Mouse (Mus musculus) forebrain, embryonic 12.5 days (tissue): ENCODE data around the gene Cacnb2. TPM values are rescaled to one million over a fixed set of nuclear protein-coding genes. Genes with fewer than 3 reads are reported as not detected.
A peak's percentile ranks its signal among the peaks of the same experiment; 100 is the strongest.

Experiments used
- ATAC-seq: fragments of 200-750 bp; cut with Nextera tagmentation; 2 replicates; pipeline ENCODE4 v1.8.0; 2017; ENCODE audit warnings: moderate TSS enrichment; ENCODE audit not compliant: low FRiP score
- H3K27ac ChIP-seq: fragments of 300-500 bp; sonication (generic); 2 replicates; pipeline ENCODE4 v1.5.1; 2016; ENCODE audit warnings: mild to moderate bottlenecking
- H3K27me3 ChIP-seq: fragments of 300-500 bp; sonication (generic); 2 replicates; pipeline ENCODE4 v1.6.1; 2016; ENCODE audit warnings: mild to moderate bottlenecking
- H3K36me3 ChIP-seq: fragments of 300-500 bp; sonication (generic); replicated peaks from 2 replicates; pipeline ENCODE4 v1.6.1; 2016; ENCODE audit warnings: mild to moderate bottlenecking
- H3K4me1 ChIP-seq: fragments of 300-500 bp; sonication (generic); 2 replicates; pipeline ENCODE4 v1.6.1; 2016
- H3K4me2 ChIP-seq: fragments of 300-500 bp; sonication (generic); 2 replicates; pipeline ENCODE4 v1.6.1; 2016; ENCODE audit warnings: mild to moderate bottlenecking, moderate library complexity
- H3K4me3 ChIP-seq: fragments of 300-500 bp; sonication (generic); replicated peaks from 2 replicates; pipeline ENCODE4 v1.5.1; 2016; ENCODE audit warnings: mild to moderate bottlenecking
- H3K9ac ChIP-seq: fragments of 300-500 bp; sonication (generic); 2 replicates; pipeline ENCODE4 v1.6.1; 2016; ENCODE audit warnings: mild to moderate bottlenecking
- H3K9me3 ChIP-seq: fragments of 300-500 bp; sonication (generic); 2 replicates; pipeline ENCODE4 v1.6.1; 2016
- WGBS: fragments of 180-500 bp; shearing (Covaris S2); methylation state at CpG from one replicate; pipeline ENCODE4 v1.1.7; 2016; 5-methylcytosine and 5-hydroxymethylcytosine counted together
- polyA plus RNA-seq: library from polyadenylated mRNA; unstranded; fragments of >200 nt; fragmentation: Nextera tagmentation; extraction: Ambion mirVana; gene quantifications from 2 replicates; pipeline ENCODE4 v1.2.1, GENCODE M21; 2016

Cacnb2 gene
- polyA plus RNA-seq, 1 experiment from 2014 or later: 3.7 TPM

DNA sequence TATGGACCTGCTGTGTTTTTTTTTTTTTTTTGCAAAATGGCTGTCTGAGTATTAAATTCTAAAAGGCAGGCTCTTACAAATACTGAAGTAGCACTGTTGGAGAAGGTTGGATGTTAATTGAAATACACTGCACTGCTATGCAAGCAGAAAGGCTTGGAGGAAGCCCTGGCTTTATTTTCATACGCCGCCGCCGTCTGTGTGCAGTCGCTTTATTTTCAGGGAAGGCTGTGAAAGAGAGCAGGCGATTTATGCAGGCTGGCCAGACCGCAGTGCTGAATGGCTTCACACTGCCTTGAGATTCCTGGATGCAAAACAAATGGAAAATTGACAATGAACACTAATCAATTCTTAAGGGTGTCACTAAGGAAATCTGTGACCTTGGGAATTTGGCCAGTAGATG is 137.5 kb downstream of the Cacnb2 start:
- Histone ChIP-seq H3K4me1 (peaks cover 13% of the 10 kb centered on the region), H3K4me3 (no peak overlapping the region), H3K9me3 (no peaks in the 10 kb centered on the region), H3K27ac (0 out of 2 replicates have a peak overlapping the region, but pooled peaks have one; percentile 8), H3K4me2 (peak overlapping the region; percentile 19; the same call in 1 of the 2 replicates), H3K9ac (no peak overlapping the region), H3K36me3 (no peaks in the 10 kb centered on the region), H3K27me3 (no peaks in the 10 kb centered on the region)
- 32% methylated on average over 7 of the region's 7 CpGs for WGBS
- ATAC-seq: peak; percentile 82

DNA sequence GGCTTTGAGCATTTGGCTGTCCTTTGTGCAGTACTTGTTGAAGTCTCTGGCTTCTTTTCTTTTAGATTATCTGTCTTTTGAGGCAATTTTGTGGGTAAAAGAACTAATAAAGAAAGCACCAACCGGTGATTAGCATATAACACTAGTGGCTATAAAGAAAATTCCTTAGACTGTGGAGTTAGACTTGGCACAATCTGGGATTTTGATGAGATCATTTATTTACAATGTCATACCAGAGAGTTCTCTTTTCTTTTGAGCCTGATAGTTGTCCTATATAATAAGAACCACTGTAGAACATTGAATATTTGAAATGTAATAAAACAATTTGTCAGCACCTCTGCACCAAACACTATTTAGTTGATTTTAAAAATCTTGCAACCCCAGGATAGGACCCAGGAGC is 141.9 kb downstream of the Cacnb2 start:
- peaks cover 5% of the 10 kb centered on the region for H3K4me1 ChIP-seq
- no peak overlapping the region for H3K4me3 ChIP-seq
- no peak overlapping the region for H3K9ac ChIP-seq
- no peak overlapping the region for H3K4me2 ChIP-seq
- H3K27ac ChIP-seq: no peak overlapping the region
- 100% methylated on average over 1 of the region's 1 CpGs for WGBS
- no peaks in the 10 kb centered on the region for H3K36me3 ChIP-seq
- H3K27me3 ChIP-seq: no peaks in the 10 kb centered on the region
- no peaks in the 10 kb centered on the region for H3K9me3 ChIP-seq
- no peak for ATAC-seq

DNA sequence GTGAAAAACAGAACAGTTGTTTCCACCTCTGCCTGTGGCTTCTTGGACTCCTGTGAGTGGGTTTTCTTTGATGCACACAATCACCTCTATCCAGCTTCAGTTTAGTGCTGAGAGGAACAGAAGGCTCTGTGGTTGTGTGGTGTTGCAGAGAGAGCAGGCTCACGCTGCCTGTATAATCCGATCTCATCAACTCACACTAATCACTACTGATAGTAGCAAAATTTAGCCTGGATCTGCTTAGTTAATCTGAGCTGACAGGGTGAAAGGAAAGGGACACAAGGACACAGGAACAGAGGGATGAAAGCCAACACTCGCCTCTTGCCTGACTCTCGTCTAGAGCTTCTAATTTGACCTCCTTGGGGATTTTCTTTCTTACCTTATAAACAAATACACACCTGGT is 160.0 kb downstream of the Cacnb2 start:
- 44% methylated on average over 4 of the region's 4 CpGs for WGBS
- H3K4me1 ChIP-seq: no peaks in the 10 kb centered on the region
- H3K4me3 ChIP-seq: no peak overlapping the region
- no peaks in the 10 kb centered on the region for H3K36me3 ChIP-seq
- H3K9ac ChIP-seq: no peak overlapping the region
- no peak overlapping the region for H3K4me2 ChIP-seq
- H3K9me3 ChIP-seq: no peaks in the 10 kb centered on the region
- no peak for ATAC-seq
- no peak overlapping the region for H3K27ac ChIP-seq
- H3K27me3 ChIP-seq: no peaks in the 10 kb centered on the region

DNA sequence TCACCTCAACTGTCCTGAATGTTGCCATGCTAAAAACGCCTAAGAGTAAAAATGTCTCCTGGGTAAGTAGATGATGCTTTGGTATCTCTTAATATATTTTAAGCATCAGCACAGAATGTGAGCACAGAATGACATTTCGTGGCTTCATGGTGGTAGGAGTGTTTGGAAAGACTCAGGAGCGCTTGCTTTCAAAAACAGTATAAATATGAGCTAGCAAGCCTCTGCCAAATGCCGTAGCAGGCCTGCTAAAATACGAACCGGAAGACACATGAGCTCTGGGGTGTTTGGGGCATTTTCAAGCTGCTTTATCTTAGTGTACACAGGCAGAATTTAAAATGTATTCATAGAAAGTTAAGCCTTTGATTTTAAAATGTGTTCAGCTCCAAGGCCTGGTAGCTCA is 161.0 kb downstream of the Cacnb2 start:
- no peaks in the 10 kb centered on the region for H3K4me1 ChIP-seq
- H3K27me3 ChIP-seq: no peaks in the 10 kb centered on the region
- H3K4me3 ChIP-seq: no peak overlapping the region
- no peak overlapping the region for H3K4me2 ChIP-seq
- H3K9me3 ChIP-seq: no peaks in the 10 kb centered on the region
- no peaks in the 10 kb centered on the region for H3K36me3 ChIP-seq
- no peak overlapping the region for H3K27ac ChIP-seq
- ATAC-seq: no peak
- 90% methylated on average over 6 of the region's 6 CpGs for WGBS
- H3K9ac ChIP-seq: no peak overlapping the region

DNA sequence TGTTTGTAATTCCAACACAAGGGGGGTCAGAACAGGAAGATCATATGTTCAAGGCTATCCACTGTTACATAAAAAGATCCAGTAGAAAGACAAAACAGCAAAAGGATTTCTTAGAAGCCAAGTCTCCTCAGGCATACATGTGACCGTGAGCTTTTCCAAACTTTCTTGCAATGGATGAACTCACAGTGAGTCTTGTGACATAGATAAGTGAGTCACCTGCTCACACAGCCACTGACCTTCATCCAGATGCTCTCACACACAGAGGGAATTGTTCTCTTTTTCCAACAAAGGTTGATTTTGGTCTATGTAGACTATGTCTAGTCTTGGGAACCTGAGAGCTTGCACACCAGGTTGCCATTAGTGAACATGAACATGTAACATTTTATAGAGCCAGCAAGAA is 166.6 kb downstream of the Cacnb2 start:
- no peaks in the 10 kb centered on the region for H3K4me1 ChIP-seq
- no peak for ATAC-seq
- WGBS: 91% methylated on average over 1 of the region's 1 CpGs
- no peak overlapping the region for H3K4me3 ChIP-seq
- no peak overlapping the region for H3K4me2 ChIP-seq
- H3K9me3 ChIP-seq: no peaks in the 10 kb centered on the region
- no peak overlapping the region for H3K27ac ChIP-seq
- no peaks in the 10 kb centered on the region for H3K27me3 ChIP-seq
- H3K9ac ChIP-seq: no peak overlapping the region
- no peaks in the 10 kb centered on the region for H3K36me3 ChIP-seq

DNA sequence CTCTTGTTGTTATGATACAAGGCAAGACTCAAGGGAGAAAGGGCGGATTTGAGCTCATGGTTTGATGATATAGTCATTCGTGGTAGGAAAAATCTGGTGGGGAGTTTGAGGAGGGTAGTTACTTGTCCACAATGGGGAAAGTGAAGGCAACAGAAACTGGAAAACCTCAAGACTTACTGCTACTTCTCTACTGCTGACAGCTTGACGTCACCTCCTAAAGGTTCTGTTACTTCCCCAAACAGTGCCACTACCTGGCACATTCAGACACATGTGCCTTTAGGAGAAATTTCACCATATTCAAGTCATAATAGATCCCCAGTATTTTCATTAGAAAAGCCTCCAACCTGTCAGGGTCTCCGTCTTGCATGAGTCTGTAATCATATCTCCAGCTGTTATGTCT is 167.7 kb downstream of the Cacnb2 start:
- H3K9me3 ChIP-seq: no peaks in the 10 kb centered on the region
- no peak overlapping the region for H3K4me3 ChIP-seq
- WGBS: 86% methylated on average over 4 of the region's 4 CpGs
- H3K27me3 ChIP-seq: no peaks in the 10 kb centered on the region
- H3K9ac ChIP-seq: no peak overlapping the region
- no peak for ATAC-seq
- H3K4me2 ChIP-seq: no peak overlapping the region
- no peak overlapping the region for H3K27ac ChIP-seq
- H3K36me3 ChIP-seq: no peaks in the 10 kb centered on the region
- no peaks in the 10 kb centered on the region for H3K4me1 ChIP-seq

DNA sequence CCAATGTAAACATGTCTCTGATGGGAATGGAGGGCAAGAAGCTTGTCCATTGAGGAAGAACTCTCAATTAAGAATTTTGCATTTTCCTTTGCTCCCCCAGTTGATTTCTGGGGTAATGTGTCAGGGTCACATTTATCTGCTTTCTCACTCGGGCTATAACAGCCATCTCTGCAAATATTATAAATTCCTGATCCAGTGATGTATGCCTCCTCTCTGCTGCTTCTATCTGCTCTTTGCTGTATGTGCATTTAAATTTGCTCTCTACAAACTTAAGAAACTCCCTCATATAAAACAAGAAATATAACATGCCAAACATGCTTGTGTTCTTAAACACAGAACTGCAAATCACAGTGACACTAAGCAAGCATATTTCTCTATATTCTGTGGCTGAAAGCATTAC is 171.5 kb downstream of the Cacnb2 start:
- Histone ChIP-seq H3K36me3 (no peaks in the 10 kb centered on the region), H3K4me3 (no peak overlapping the region), H3K9me3 (no peaks in the 10 kb centered on the region), H3K4me2 (no peak overlapping the region), H3K9ac (no peak overlapping the region), H3K4me1 (no peaks in the 10 kb centered on the region), H3K27ac (no peak overlapping the region), H3K27me3 (no peaks in the 10 kb centered on the region)
- ATAC-seq: no peak
- WGBS: 87% methylated on average over 1 of the region's 1 CpGs

DNA sequence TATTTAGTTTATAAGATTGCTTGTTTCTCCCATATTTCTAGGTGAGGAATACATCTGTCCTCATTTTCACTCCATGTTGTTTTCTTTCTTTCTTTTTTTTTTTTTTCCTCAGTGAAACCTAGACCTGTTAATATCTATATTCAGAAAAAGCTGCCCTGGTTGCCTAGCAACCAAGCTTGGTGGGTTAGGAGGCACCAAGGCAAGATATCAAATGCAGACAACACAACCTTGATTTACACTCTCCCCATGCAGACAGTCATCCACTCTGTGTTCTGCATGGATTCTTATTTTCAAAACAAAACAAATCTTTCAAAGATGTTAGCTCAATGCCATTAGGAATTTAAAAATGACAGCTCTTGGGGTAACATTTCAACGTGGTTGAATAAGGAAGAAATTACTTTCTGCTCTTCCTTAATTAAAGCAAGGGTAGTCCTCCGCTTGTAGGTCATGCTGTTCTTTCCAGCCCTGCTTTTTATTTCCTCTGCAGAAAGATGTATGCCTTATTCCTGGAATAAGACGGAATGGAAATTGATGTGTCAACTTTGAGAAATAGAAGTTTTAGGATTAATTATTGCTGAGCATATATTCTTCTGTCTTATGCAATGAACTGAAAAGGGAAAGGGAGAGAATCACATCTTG is 172.1 kb downstream of the Cacnb2 start:
- Histone ChIP-seq H3K4me3 (no peak overlapping the region), H3K9me3 (no peaks in the 10 kb centered on the region), H3K36me3 (no peaks in the 10 kb centered on the region), H3K27me3 (no peaks in the 10 kb centered on the region), H3K4me2 (no peak overlapping the region), H3K27ac (no peak overlapping the region), H3K4me1 (no peaks in the 10 kb centered on the region), H3K9ac (no peak overlapping the region)
- WGBS: 83% methylated on average over 3 of the region's 3 CpGs
- ATAC-seq: peak; percentile 58; the same call in 1 of the 2 replicates

DNA sequence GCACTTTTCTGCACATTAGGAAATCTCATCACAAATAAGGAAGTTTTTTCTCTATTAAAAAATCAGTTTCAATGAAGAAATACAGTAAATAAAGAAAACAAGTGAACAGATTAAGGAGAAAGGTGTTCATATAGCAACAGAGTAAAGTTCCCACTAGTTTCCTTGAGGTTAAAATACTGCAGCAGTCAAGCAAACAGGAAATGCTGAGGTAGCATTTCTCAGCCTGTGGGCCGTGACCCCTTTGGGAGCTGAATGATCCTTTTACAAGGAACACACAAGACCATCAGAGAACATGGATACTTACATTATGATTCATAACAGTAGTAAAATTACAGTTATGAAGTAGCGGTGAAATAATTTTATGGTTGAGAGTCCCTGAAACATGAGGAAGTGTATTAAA is 185.1 kb downstream of the Cacnb2 start:
- ATAC-seq: no peak
- no peaks in the 10 kb centered on the region for H3K27me3 ChIP-seq
- H3K9me3 ChIP-seq: no peaks in the 10 kb centered on the region
- no peaks in the 10 kb centered on the region for H3K4me1 ChIP-seq
- 89% methylated on average over 2 of the region's 2 CpGs for WGBS
- no peaks in the 10 kb centered on the region for H3K36me3 ChIP-seq
- H3K27ac ChIP-seq: no peak overlapping the region
- H3K4me3 ChIP-seq: no peak overlapping the region
- no peak overlapping the region for H3K4me2 ChIP-seq
- no peak overlapping the region for H3K9ac ChIP-seq

DNA sequence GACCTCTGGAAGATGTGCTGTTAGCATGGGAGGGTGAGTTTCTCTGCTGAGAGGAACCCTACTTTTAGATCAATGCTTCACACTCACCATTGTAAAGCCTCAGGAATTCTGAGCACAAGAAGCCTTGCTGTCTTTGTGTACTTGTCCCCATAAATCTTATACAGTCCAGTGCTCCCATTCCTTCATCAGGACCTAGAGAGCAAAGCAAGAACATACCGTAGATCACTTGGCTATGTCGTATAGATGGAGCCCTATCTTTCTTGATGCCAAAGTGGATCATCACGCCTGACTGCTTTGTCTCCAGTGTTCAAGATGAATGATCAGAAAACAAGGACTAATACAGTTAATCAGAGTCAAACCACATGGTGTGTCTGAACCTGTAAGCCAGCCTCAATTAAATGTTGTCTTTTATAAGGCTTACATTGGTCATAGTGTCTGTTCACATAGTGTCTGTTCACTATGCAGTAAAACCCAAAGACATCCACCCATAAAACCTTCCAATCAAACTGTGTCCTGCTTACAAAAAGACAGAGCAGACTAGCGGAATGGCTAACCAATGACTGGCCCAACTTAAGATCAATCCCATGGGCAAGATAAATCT is 198.7 kb downstream of the Cacnb2 start:
- Histone ChIP-seq H3K36me3 (no peaks in the 10 kb centered on the region), H3K9me3 (no peaks in the 10 kb centered on the region), H3K4me3 (no peak overlapping the region), H3K4me2 (no peak overlapping the region), H3K27me3 (no peaks in the 10 kb centered on the region), H3K9ac (no peak overlapping the region), H3K4me1 (no peaks in the 10 kb centered on the region), H3K27ac (no peak overlapping the region)
- ATAC-seq: no peak
- WGBS: 95% methylated on average over 4 of the region's 4 CpGs

DNA sequence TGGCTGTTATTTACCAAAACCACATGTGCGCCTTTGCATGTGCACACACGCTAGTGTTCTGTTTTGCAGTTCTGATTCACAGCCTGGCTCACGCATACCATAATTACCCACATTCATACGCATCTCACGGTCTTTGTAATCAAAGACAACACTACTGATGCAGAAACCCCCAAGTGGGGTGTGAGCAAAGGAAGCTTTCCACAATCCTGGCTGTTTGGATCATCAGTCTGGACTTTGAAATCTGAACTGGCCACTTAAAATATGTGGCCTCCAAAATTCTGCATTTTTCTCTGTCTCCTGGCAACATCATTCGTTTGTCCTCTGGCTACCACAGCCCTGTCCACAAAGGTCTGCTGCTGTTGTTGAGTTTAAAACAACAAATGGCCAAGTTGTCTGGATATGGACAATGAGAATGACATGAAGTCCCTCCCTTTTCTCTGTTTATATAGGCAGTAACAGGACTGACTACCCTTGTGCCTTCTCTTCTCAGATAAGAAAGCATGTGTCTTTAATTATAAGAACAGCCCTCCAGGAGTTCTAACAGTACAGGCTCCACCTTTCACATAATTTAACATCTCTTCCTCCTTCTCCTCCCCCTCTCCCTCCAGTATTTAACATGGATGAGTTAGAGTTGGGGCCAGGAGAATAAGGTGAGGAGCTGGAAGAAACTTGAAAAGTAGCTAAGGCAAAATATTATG is 204.9 kb downstream of the Cacnb2 start:
- WGBS: 57% methylated on average over 6 of the region's 6 CpGs
- Histone ChIP-seq H3K9ac (no peak overlapping the region), H3K27me3 (no peaks in the 10 kb centered on the region), H3K9me3 (no peaks in the 10 kb centered on the region), H3K36me3 (no peaks in the 10 kb centered on the region), H3K4me3 (no peak overlapping the region), H3K27ac (no peak overlapping the region), H3K4me1 (peaks cover 12% of the 10 kb centered on the region; the same call in 1 of the 2 replicates), H3K4me2 (no peak overlapping the region)
- ATAC-seq: no peak

DNA sequence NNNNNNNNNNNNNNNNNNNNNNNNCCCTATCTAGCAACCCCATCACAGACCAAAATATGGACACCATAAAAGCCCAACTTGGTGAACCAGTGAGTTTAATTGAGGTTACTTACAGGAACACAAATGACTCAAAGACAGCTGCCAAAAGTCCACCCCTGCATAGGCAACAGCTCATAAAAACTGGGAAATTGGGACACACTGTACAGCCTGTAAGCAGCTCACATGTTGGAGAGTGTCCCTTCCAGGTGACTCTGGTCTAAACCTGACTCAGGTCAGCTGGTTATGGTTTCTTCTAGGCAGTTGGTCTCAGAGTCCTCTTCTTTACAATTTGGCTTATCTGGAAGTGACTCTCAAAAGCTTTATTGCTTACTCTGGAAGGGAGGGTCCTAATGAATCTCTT is 212.1 kb downstream of the Cacnb2 start:
- Histone ChIP-seq H3K27ac (no peak overlapping the region), H3K4me3 (no peak overlapping the region), H3K4me2 (no peak overlapping the region), H3K9ac (no peak overlapping the region), H3K27me3 (no peaks in the 10 kb centered on the region), H3K9me3 (no peaks in the 10 kb centered on the region), H3K4me1 (no peaks in the 10 kb centered on the region), H3K36me3 (no peaks in the 10 kb centered on the region)
- ATAC-seq: no peak

DNA sequence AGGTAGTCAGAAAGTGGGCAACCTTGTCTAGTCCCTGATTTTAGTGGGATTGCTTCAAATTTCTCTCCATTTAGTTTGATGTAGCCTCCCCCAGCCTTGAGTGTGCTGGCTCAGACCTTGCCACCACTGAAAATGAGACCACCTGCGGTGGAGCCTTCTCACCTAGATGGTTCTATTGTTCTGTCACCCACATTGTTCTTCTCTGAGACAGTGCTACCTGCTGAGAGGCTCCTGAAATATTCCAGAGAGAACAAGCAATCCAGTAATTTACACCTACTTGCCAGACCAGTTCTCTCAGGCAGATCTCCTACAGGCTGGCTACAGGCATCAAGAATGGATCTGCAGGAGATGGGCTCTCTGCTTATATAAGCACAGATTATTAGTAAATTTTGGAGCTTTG is 215.8 kb downstream of the Cacnb2 start:
- Histone ChIP-seq H3K4me2 (no peak overlapping the region), H3K27ac (no peak overlapping the region), H3K4me3 (no peak overlapping the region), H3K9ac (no peak overlapping the region), H3K4me1 (peaks cover 4% of the 10 kb centered on the region), H3K27me3 (no peaks in the 10 kb centered on the region), H3K36me3 (no peaks in the 10 kb centered on the region), H3K9me3 (no peaks in the 10 kb centered on the region)
- no peak for ATAC-seq
- 40% methylated on average over 1 of the region's 1 CpGs for WGBS
